Mouse (Mus musculus) hindbrain, embryonic 11.5 days (tissue): ENCODE data around the gene Wdr27. TPM values are rescaled to one million over a fixed set of nuclear protein-coding genes. Genes with fewer than 3 reads are reported as not detected.
A peak's percentile ranks its signal among the peaks of the same experiment; 100 is the strongest.
"Not testable (repeated sequence)": the region's sequence is repeated elsewhere in the genome, so short reads cannot be mapped to it uniquely, and the experiment has no call there.

Experiments
- ATAC-seq: fragments of 200-750 bp; cut with Nextera tagmentation; 2 replicates; pipeline ENCODE4 v1.8.0; 2017; ENCODE audit warnings: mild to moderate bottlenecking, moderate TSS enrichment, moderate library complexity; ENCODE audit not compliant: low FRiP score
- DNase-seq: peaks from one replicate; pipeline ENCODE4 v3.0.0-alpha.2; 2015; ENCODE audit warnings: low spot score
- H3K27ac ChIP-seq: fragments of 300-500 bp; sonication (generic); 2 replicates; pipeline ENCODE4 v1.5.1; 2014; ENCODE audit warnings: mild to moderate bottlenecking, low read depth, low read length
- H3K27me3 ChIP-seq: fragments of 300-500 bp; sonication (generic); 2 replicates; pipeline ENCODE4 v1.6.1; 2014; ENCODE audit warnings: mild to moderate bottlenecking, low read length, moderate library complexity, mixed read lengths; ENCODE audit not compliant: control insufficient read depth, insufficient read depth
- H3K36me3 ChIP-seq: fragments of 300-500 bp; sonication (generic); 2 replicates; pipeline ENCODE4 v1.6.1; 2014; ENCODE audit warnings: mild to moderate bottlenecking, low read length, moderate library complexity, mixed read lengths; ENCODE audit not compliant: control insufficient read depth, insufficient read depth
- H3K4me1 ChIP-seq: fragments of 300-500 bp; sonication (generic); replicated peaks from 2 replicates; pipeline ENCODE4 v1.6.1; 2014; ENCODE audit warnings: low read length, mixed read lengths; ENCODE audit not compliant: control insufficient read depth, insufficient read depth
- H3K4me2 ChIP-seq: fragments of 300-500 bp; sonication (generic); replicated peaks from 2 replicates; pipeline ENCODE4 v1.6.1; 2014; ENCODE audit warnings: mild to moderate bottlenecking, low read depth, low read length
- H3K4me3 ChIP-seq: fragments of 300-500 bp; sonication (generic); 2 replicates; pipeline ENCODE4 v1.5.1; 2014; ENCODE audit warnings: low read depth, low read length
- H3K9ac ChIP-seq: fragments of 300-500 bp; sonication (generic); 2 replicates; pipeline ENCODE4 v1.6.1; 2014; ENCODE audit warnings: low read depth, low read length
- H3K9me3 ChIP-seq: fragments of 300-500 bp; sonication (generic); 2 replicates; pipeline ENCODE4 v1.6.1; 2016; ENCODE audit warnings: low read length; ENCODE audit not compliant: control insufficient read depth
- WGBS: fragments of 180-500 bp; shearing (Covaris S2); extraction: QIAGEN DNeasy Blood & Tissue Kit; methylation state at CpG from one replicate; pipeline ENCODE4 v1.1.7; 2014; 5-methylcytosine and 5-hydroxymethylcytosine counted together
- polyA plus RNA-seq: library from polyadenylated mRNA; unstranded; fragments of >200 nt; fragmentation: Nextera tagmentation; extraction: Ambion mirVana; gene quantifications from 2 replicates; pipeline ENCODE4 v1.2.1, GENCODE M21; 2014

The Wdr27 gene
- polyA plus RNA-seq, 1 experiment from 2014 or later: 6.0 TPM

GRCm38 (mm10) chr17:14960951-14961556 lies 18.1 kb upstream of the Wdr27 start, which contains the start of gene Phf10:
TSS of gene Phf10 (minus strand) at chr17:14961273.
- peak; percentile 80 for ATAC-seq
- H3K27me3 ChIP-seq, H3K36me3 ChIP-seq, H3K27ac ChIP-seq, H3K4me1 ChIP-seq, H3K9me3 ChIP-seq: not testable (repeated sequence)
- under 1% methylated on average over 37 of the region's 100 CpGs for WGBS
- Histone ChIP-seq H3K4me3 (peak within 1 kb of the TSS; percentile 61), H3K9ac (peak within 1 kb of the TSS; percentile 66), H3K4me2 (peak within 1 kb of the TSS; percentile 93)
- DNase-seq: peak; percentile 47

DNA sequence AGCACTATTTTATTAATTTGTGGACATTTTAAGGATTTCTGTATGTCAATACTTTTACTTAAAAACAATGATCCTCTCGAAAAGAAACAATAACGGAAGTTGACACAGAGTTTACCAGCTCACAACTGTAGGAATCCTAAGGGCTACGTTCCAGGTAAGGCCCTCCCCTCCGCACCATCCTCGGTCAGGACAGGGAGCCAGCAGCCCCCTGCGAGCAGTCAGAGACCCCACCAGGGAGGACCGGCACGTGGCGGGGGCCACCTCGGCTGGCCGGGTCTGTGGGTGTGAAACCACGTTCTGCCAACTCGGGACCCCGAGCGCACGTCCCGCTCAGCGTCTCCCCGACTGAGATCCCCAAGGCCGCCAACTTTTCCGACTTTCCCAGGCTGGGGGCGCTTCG lies 17.6 kb upstream of the Wdr27 start:
- H3K27me3 ChIP-seq: no peaks in the 10 kb centered on the region
- H3K27ac ChIP-seq: no peak overlapping the region
- no peaks in the 10 kb centered on the region for H3K9me3 ChIP-seq
- peak overlapping the region; percentile 61 for H3K4me3 ChIP-seq
- WGBS: 0% methylated on average over 17 of the region's 23 CpGs
- peak overlapping the region; percentile 93 for H3K4me2 ChIP-seq
- H3K9ac ChIP-seq: peak overlapping the region; percentile 66; the same call in 1 of the 2 replicates
- H3K4me1 ChIP-seq: peaks cover 2% of the 10 kb centered on the region; the same call in 1 of the 2 replicates
- DNase-seq (peak; percentile 38), ATAC-seq (peak; percentile 26)
- H3K36me3 ChIP-seq: no peaks in the 10 kb centered on the region

GRCm38 (mm10) chr17:14959979-14960378 lies 17.0 kb upstream of the Wdr27 start:
- 27% methylated on average over 3 of the region's 3 CpGs for WGBS
- DNase-seq (no peak), ATAC-seq (no peak)
- no peaks in the 10 kb centered on the region for H3K36me3 ChIP-seq
- H3K27me3 ChIP-seq: no peaks in the 10 kb centered on the region
- peaks cover 2% of the 10 kb centered on the region; the same call in 1 of the 2 replicates for H3K4me1 ChIP-seq
- H3K4me3 ChIP-seq: peak overlapping the region; percentile 24
- H3K27ac ChIP-seq: no peak overlapping the region
- H3K9ac ChIP-seq: 0 out of 2 replicates have a peak overlapping the region, but pooled peaks have one; percentile 19
- peak overlapping the region; percentile 37 for H3K4me2 ChIP-seq
- H3K9me3 ChIP-seq: no peaks in the 10 kb centered on the region

DNA sequence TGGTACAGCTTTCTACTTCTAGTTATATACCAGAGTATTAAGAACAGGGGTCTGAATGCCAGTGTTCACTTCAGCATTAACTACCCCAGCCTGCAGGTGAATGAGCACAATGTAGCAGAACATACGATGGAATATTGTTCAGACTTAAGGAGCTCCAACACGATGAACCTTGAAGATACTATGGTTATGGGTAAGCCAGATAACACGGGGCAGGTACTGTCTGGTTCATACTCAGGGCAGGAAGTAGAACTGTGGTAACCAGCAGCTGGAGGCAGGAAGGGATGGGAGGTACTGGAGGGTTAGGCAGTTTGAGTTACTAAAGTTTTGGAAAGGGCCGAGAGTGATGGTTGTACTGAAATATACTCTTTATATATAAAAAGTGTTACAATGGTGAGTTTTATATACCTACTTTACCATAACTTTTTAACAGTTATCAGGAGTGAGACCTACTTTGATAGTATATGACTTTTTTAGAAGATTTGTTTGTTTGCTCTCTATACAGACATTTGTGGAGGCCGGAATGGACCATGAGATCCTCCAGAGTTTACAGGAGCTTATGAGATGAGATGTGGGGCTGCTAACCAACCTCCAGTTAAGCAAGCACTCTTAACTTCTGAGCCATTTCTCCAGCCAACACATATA lies 15.8 kb upstream of the Wdr27 start:
- ATAC-seq: no peak
- no peaks in the 10 kb centered on the region for H3K9me3 ChIP-seq
- H3K4me2 ChIP-seq: no peak overlapping the region
- no peaks in the 10 kb centered on the region for H3K36me3 ChIP-seq
- H3K4me1 ChIP-seq: peaks cover 2% of the 10 kb centered on the region; the same call in 1 of the 2 replicates
- H3K27me3 ChIP-seq: no peaks in the 10 kb centered on the region
- H3K4me3 ChIP-seq: no peak overlapping the region
- DNase-seq: no peak
- 93% methylated on average over 5 of the region's 5 CpGs for WGBS
- H3K9ac ChIP-seq: no peak overlapping the region
- no peak overlapping the region for H3K27ac ChIP-seq

- no peak overlapping the region for H3K4me3 ChIP-seq
- H3K9me3 ChIP-seq: no peaks in the 10 kb centered on the region
- no peaks in the 10 kb centered on the region for H3K27me3 ChIP-seq
- no peaks in the 10 kb centered on the region for H3K36me3 ChIP-seq
- no peaks in the 10 kb centered on the region for H3K4me1 ChIP-seq
- H3K4me2 ChIP-seq: no peak overlapping the region
- H3K9ac ChIP-seq: no peak overlapping the region
- ATAC-seq (no peak), DNase-seq (no peak)
- H3K27ac ChIP-seq: no peak overlapping the region
- 96% methylated on average over 8 of the region's 8 CpGs for WGBS
These were observed 10.5 kb upstream of the Wdr27 start for GRCm38 (mm10) chr17:14953452-14953851.

GRCm38 (mm10) chr17:14949161-14949827 lies 6.3 kb upstream of the Wdr27 start:
- Histone ChIP-seq H3K4me3 (no peak overlapping the region), H3K27me3 (no peaks in the 10 kb centered on the region), H3K9me3 (no peaks in the 10 kb centered on the region), H3K36me3 (no peaks in the 10 kb centered on the region), H3K4me1 (no peaks in the 10 kb centered on the region), H3K9ac (no peak overlapping the region), H3K27ac (no peak overlapping the region), H3K4me2 (no peak overlapping the region)
- no peak for ATAC-seq
- 87% methylated on average over 7 of the region's 7 CpGs for WGBS
- no peak for DNase-seq

GRCm38 (mm10) chr17:14944551-14944950 lies 1.6 kb upstream of the Wdr27 start:
- Histone ChIP-seq H3K9ac (no peak overlapping the region), H3K4me2 (no peak overlapping the region), H3K27me3 (no peaks in the 10 kb centered on the region), H3K4me1 (0 out of 2 replicates have a peak, but pooled peaks cover 3% of the 10 kb centered on the region), H3K27ac (no peak overlapping the region), H3K9me3 (no peaks in the 10 kb centered on the region), H3K4me3 (no peak overlapping the region), H3K36me3 (no peaks in the 10 kb centered on the region)
- no peak for ATAC-seq
- no peak for DNase-seq
- 86% methylated on average over 1 of the region's 1 CpGs for WGBS

DNA sequence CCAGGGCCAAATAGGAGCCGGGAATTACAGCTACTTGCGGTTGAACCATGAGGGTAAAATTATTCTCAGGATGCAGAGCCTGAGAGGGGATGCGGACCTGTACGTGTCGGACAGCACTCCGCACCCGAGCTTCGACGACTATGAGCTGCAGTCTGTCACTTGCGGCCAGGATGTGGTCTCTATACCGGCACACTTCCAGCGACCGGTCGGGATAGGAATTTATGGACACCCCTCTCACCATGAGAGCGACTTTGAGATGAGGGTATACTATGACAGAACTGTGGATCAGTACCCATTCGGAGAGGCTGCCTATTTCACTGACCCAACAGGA lies 736 bp upstream of the Wdr27 start:
- Histone ChIP-seq H3K4me1 (0 out of 2 replicates have a peak, but pooled peaks cover 3% of the 10 kb centered on the region), H3K9me3 (no peaks in the 10 kb centered on the region), H3K4me2 (peak overlapping the region; percentile 95), H3K27ac (no peak overlapping the region), H3K4me3 (peak overlapping the region; percentile 89), H3K27me3 (no peaks in the 10 kb centered on the region), H3K36me3 (no peaks in the 10 kb centered on the region), H3K9ac (peak overlapping the region; percentile 84)
- ATAC-seq (no peak; the same call in 1 of the 2 replicates), DNase-seq (no peak)
- WGBS: 23% methylated on average over 16 of the region's 16 CpGs
